Mouse (Mus musculus): ENCODE data around the gene Yipf6.

DNA sequence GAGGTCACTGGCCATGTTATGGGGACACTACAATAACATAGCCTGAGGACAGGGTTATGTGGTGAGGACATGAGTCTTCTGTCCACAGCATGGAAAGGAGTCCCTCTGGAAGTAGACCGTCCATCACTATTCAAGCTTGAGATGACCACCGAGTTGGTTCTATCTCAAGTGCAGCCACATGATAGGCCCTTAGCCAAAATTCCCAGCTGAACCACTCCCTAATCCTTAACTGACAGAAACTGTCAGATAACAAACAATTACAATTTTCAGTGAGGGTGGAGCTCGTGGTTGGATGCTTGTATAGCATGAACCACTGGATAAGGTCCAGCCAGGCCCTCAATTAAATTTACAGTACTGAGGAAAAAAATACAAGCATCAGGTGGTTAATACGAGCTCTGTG lies 22.9 kb downstream of the Yipf6 start:
- no peak for TF ChIP-seq POLR2A (IDR thresholded peaks at IDR 0.05; ENCODE audit: low read depth, low read length)
- TF ChIP-seq CTCF (conservative IDR thresholded peaks at IDR 0.05; ENCODE audit: insufficient read depth, insufficient read length, low read depth, low read length) = no peak

All from kidney, adult 2 months (tissue).